Mouse (Mus musculus): ENCODE measurements around the gene Agtpbp1. TPM values are rescaled to one million over a fixed set of nuclear protein-coding genes. Genes with fewer than 3 reads are reported as not detected.

Gene Agtpbp1
- total and polyA plus RNA-seq, 2 experiments from 2014 or later, result 70.8 to 129 TPM

- Histone ChIP-seq H3K4me3 (ENCODE audit: low read depth, low read length) (no peak overlapping the region), H3K4me2 (ENCODE audit: low read depth, low read length, poor library complexity, severe bottlenecking) (no peak overlapping the region), H3K9ac (replicated peaks; ENCODE audit: low read length, poor library complexity, severe bottlenecking) (no peak overlapping the region), H3K9me3 (ENCODE audit: low read length) (no peaks in the 10 kb centered on the region), H3K27me3 (ENCODE audit: insufficient read depth, low read length) (no peaks in the 10 kb centered on the region), H3K36me3 (ENCODE audit: insufficient read depth, low read length) (peaks cover 40% of the 10 kb centered on the region), H3K27ac (ENCODE audit: low read depth, low read length) (no peak overlapping the region), H3K4me1 (ENCODE audit: insufficient read depth, low read length) (no peaks in the 10 kb centered on the region)
- DNase-seq (ENCODE audit: low spot score) (no peak), ATAC-seq (ENCODE audit: low FRiP score) (no peak)
- no peak for TF ChIP-seq CTCF (IDR thresholded peaks at IDR 0.05)
- WGBS, result 95% methylated on average over 8 of the region's 8 CpGs
Observed at GRCm38 (mm10) chr13:59530491-59530890, 54.5 kb downstream of the Agtpbp1 start.

- Histone ChIP-seq H3K4me2 (ENCODE audit: low read depth, low read length, poor library complexity, severe bottlenecking) (no peak overlapping the region), H3K4me3 (ENCODE audit: low read depth, low read length) (no peak overlapping the region), H3K36me3 (ENCODE audit: insufficient read depth, low read length) (peaks cover 24% of the 10 kb centered on the region), H3K27ac (ENCODE audit: low read depth, low read length) (no peak overlapping the region), H3K4me1 (ENCODE audit: insufficient read depth, low read length) (no peaks in the 10 kb centered on the region), H3K9ac (replicated peaks; ENCODE audit: low read length, poor library complexity, severe bottlenecking) (no peak overlapping the region), H3K9me3 (ENCODE audit: low read length) (no peaks in the 10 kb centered on the region), H3K27me3 (ENCODE audit: insufficient read depth, low read length) (no peaks in the 10 kb centered on the region)
- ATAC-seq (ENCODE audit: low FRiP score) (no peak), DNase-seq (ENCODE audit: low spot score) (no peak)
- whole genome bisulfite sequencing, result 85% methylated on average over 11 of the region's 11 CpGs
- TF ChIP-seq CTCF (IDR thresholded peaks at IDR 0.05), result no peak
Observed at GRCm38 (mm10) chr13:59521271-59522064, 63.6 kb downstream of the Agtpbp1 start.

- TF ChIP-seq CTCF (IDR thresholded peaks at IDR 0.05), result no peak
- 97% methylated on average over 2 of the region's 2 CpGs for WGBS
- no peak for DNase-seq (ENCODE audit: low spot score)
- no peak overlapping the region for H3K9ac ChIP-seq (replicated peaks; ENCODE audit: low read length, poor library complexity, severe bottlenecking)
- no peaks in the 10 kb centered on the region for H3K27me3 ChIP-seq (ENCODE audit: insufficient read depth, low read length)
- ATAC-seq (ENCODE audit: low FRiP score), result no peak
- H3K27ac ChIP-seq (ENCODE audit: low read depth, low read length), result no peak overlapping the region
- no peaks in the 10 kb centered on the region for H3K9me3 ChIP-seq (ENCODE audit: low read length)
- no peaks in the 10 kb centered on the region for H3K4me1 ChIP-seq (ENCODE audit: insufficient read depth, low read length)
- peaks cover 20% of the 10 kb centered on the region for H3K36me3 ChIP-seq (ENCODE audit: insufficient read depth, low read length)
- H3K4me3 ChIP-seq (ENCODE audit: low read depth, low read length), result no peak overlapping the region
- no peak overlapping the region for H3K4me2 ChIP-seq (ENCODE audit: low read depth, low read length, poor library complexity, severe bottlenecking)
Observed at GRCm38 (mm10) chr13:59520834-59521233, 64.2 kb downstream of the Agtpbp1 start.

GRCm38 (mm10) chr13:59519479-59519878 is 65.5 kb downstream of the Agtpbp1 start:
- Histone ChIP-seq H3K4me2 (ENCODE audit: low read depth, low read length, poor library complexity, severe bottlenecking) (no peak overlapping the region), H3K4me3 (ENCODE audit: low read depth, low read length) (no peak overlapping the region), H3K27me3 (ENCODE audit: insufficient read depth, low read length) (no peaks in the 10 kb centered on the region), H3K9me3 (ENCODE audit: low read length) (no peaks in the 10 kb centered on the region), H3K9ac (replicated peaks; ENCODE audit: low read length, poor library complexity, severe bottlenecking) (no peak overlapping the region), H3K27ac (ENCODE audit: low read depth, low read length) (no peak overlapping the region), H3K4me1 (ENCODE audit: insufficient read depth, low read length) (no peaks in the 10 kb centered on the region), H3K36me3 (ENCODE audit: insufficient read depth, low read length) (peaks cover 16% of the 10 kb centered on the region)
- no peak for TF ChIP-seq CTCF (IDR thresholded peaks at IDR 0.05)
- ATAC-seq (ENCODE audit: low FRiP score) (no peak), DNase-seq (ENCODE audit: low spot score) (no peak)
- 91% methylated on average over 6 of the region's 6 CpGs for WGBS

- no peak for TF ChIP-seq CTCF (IDR thresholded peaks at IDR 0.05)
- Histone ChIP-seq H3K4me1 (ENCODE audit: insufficient read depth, low read length) (no peaks in the 10 kb centered on the region), H3K4me2 (ENCODE audit: low read depth, low read length, poor library complexity, severe bottlenecking) (no peak overlapping the region), H3K27me3 (ENCODE audit: insufficient read depth, low read length) (no peaks in the 10 kb centered on the region), H3K9ac (replicated peaks; ENCODE audit: low read length, poor library complexity, severe bottlenecking) (no peak overlapping the region), H3K4me3 (ENCODE audit: low read depth, low read length) (no peak overlapping the region), H3K9me3 (ENCODE audit: low read length) (no peaks in the 10 kb centered on the region), H3K27ac (ENCODE audit: low read depth, low read length) (no peak overlapping the region), H3K36me3 (ENCODE audit: insufficient read depth, low read length) (peaks cover 18% of the 10 kb centered on the region)
- WGBS, result 81% methylated on average over 4 of the region's 4 CpGs
- ATAC-seq (ENCODE audit: low FRiP score) (no peak), DNase-seq (ENCODE audit: low spot score) (no peak)
Observed at GRCm38 (mm10) chr13:59518016-59518415, 67.0 kb downstream of the Agtpbp1 start.

GRCm38 (mm10) chr13:59515074-59515473 is 70.0 kb downstream of the Agtpbp1 start:
- Histone ChIP-seq H3K36me3 (ENCODE audit: insufficient read depth, low read length) (peaks cover 13% of the 10 kb centered on the region), H3K27me3 (ENCODE audit: insufficient read depth, low read length) (no peaks in the 10 kb centered on the region), H3K4me1 (ENCODE audit: insufficient read depth, low read length) (no peaks in the 10 kb centered on the region), H3K9ac (replicated peaks; ENCODE audit: low read length, poor library complexity, severe bottlenecking) (no peak overlapping the region), H3K4me2 (ENCODE audit: low read depth, low read length, poor library complexity, severe bottlenecking) (no peak overlapping the region), H3K9me3 (ENCODE audit: low read length) (no peaks in the 10 kb centered on the region), H3K27ac (ENCODE audit: low read depth, low read length) (no peak overlapping the region), H3K4me3 (ENCODE audit: low read depth, low read length) (no peak overlapping the region)
- no peak for ATAC-seq (ENCODE audit: low FRiP score)
- DNase-seq (ENCODE audit: low spot score), result peak; percentile 20
- 21% methylated on average over 7 of the region's 7 CpGs for WGBS
- peak; percentile 56 for TF ChIP-seq CTCF (IDR thresholded peaks at IDR 0.05)
